Mouse (Mus musculus) kidney, adult 9 months (tissue): ENCODE results near the gene Sgsm1.

Experiments used
- DNase-seq: peaks from one replicate; pipeline ENCODE4 v3.0.0; 2022

The Sgsm1 gene

DNA sequence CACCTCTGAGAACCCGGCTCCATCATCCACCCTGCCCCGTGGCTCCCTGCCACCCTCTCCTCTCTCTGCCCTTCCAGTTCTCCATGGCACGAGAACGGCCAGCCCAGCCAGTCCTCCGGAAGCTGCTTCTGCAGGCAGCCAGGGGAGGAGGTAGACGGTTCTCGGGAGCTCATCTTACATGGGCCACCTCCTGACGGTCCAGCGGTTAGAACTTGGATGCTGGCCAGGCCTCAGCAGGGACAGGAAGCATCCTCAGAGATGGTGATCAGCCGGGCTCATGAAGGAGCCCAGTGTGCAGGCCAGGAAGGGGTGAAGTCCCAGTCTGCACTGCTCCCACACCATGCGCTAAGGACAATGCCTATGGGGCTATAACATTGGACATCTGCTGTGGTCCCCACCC is 96.1 kb downstream of the Sgsm1 start:
- peak; percentile 71 for DNase-seq

DNA sequence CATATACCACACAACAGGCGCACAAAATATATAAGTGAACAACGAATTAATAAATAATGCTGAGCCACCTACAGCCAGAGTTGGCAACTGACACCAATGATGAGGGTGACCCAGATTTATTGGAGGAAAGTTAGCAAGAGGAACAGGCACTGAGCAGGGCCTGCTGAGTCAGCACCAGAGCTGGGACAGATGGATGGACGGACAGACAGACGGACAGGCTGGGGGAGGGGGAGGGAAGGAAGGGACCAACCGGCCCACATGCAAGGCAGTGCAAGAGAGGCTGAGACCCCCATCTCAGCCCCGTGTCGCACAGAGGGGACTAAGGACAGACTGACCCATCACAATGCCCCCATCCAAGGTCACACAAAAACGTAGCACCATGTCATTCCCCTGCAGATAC is 96.5 kb downstream of the Sgsm1 start:
- no peak for DNase-seq

DNA sequence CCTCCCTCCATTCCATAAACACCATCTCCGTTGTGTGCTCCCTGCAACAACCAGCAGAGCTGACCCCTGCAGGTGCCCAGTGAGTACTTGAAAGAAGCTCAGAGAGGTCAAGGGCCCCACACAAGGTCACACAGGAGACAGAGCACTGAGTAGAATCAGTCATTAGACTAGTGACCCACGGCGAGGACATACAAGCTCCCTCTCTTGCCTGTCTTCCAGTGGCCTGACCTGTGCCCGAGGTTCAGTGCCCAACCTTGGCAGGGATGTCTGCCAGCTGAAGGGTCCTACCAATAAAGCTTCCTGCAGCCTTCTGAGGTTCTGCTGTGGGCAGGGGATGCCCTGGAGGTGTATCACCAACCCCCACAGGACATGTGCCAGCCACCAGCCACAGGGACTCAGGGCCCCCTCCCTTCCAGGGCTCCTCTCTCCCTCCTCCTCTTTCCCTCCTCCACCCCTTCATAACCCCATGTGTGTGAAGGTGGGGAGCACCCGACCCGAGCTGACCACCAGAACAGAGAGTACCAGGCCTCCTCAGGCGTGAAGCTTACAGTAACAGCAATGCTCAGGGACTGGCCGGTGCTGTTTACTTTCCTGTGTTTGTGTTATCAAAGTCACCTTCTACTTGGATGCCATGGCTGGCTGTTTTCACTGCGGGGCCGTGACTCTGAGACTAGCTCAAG is 98.3 kb downstream of the Sgsm1 start:
- DNase-seq: peak; percentile 66

DNA sequence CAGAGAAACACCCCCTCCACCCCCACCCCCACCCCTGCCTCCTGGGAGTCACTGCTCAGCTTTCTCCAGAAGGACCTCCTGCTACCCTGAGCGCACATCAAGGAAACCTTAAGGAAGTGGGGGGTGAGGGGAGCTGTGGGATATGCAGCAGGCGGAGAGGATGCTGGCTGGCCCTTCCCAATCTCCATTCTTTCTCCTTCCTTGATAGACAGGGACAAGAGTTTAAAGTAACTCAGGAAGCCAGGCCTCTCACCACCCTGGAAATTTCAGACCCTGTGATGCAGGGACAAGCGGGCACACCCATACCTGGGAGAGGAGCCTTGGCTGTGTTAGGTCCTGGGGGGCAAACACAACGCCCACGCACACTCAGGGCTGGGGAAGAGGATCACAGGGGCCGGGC is 100.3 kb downstream of the Sgsm1 start:
- peak; percentile 57 for DNase-seq

DNA sequence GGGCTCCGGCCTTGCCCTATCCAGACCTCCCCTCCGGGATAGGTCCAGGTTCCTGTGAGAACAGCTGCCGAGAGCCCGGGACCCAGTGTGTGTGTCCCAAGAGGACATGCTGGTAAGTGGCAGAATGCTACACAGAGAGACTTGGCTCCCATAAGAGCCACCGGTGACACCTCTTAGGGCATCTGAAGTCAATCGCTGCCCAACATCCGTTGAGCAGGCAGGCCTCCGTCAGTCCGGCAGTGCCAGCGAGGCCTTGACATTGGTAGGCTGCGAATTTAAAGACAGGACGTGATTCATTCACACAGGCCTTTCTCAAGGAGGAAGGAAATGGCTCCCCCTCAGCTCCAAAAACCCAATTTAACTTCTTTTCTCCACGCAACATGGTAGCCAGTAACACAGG is 100.7 kb downstream of the Sgsm1 start:
- peak; percentile 58 for DNase-seq

DNA sequence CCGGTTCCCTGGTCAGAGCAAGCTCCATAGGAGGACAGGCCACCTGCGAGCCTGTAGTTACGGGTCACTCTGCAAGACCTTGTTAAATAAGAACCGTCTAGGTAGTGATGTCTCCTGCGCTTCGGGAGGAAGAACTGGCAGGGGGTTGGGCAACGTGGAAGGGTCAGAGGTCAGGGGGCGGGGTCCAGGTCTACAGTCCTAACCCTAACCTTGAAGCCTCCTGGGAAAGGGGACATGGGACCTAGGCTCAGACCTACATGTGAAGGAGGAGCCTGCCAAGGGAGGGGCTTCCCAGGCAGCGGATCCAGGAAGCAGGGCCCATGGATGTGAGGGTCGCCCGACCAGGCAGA is 101.2 kb downstream of the Sgsm1 start:
- no peak for DNase-seq

DNA sequence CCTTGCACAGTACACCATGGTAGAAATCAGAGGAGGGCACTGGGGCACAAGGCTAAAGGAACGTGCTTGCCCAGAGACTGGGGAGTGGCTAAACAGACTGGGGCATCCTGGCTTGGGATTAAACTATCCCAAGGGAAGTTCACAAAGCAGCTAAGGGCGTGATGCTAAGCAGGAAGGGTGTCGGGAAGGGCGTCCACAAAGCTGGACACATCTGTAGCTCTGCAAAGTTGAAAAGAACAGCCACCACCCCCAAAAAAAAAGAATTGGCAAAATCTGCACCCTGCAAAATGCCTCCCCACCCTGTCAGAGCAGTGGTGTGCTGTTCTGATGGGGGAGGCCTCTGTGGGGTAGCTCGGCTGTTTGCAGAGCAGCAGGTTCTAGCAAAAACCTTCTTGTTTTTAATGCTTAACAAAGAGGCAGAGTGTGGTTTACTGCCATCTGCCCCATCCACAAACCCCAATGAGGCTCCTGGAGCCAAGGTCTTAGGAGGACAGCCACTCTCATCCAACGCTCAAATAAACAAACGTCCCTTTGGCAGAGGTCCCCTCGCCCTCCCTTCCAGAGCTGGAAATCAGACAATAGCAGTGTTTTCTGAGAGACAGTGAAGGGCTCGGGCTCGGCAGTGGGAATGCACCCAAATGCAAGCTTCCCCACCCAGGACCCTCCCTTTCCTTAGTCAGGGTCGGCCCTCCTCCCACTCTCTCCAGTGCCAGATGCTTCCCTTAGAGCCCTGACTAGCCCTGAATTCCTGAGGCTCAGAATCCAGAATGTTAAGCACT is 101.8 kb downstream of the Sgsm1 start:
- DNase-seq: peak; percentile 57

DNA sequence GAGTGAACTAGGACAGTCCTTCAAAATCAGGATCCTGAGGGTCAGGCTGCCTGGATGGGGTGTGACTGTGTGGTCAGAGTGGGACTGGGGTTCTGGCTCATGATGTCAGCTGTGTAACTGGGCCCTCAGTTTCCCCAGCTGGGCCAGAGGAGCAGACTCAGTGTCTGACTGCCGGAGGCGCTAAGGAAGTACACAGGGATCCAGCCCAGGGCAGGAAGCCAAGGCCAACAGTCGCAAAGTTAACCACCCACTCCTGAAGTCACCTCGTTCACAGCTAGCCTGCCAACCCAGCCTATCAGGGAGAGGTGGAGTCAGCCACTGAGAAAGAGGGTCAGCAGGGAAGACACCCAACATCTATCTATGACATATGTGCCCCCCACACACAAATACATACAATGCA is 102.5 kb downstream of the Sgsm1 start:
- DNase-seq: peak; percentile 69

DNA sequence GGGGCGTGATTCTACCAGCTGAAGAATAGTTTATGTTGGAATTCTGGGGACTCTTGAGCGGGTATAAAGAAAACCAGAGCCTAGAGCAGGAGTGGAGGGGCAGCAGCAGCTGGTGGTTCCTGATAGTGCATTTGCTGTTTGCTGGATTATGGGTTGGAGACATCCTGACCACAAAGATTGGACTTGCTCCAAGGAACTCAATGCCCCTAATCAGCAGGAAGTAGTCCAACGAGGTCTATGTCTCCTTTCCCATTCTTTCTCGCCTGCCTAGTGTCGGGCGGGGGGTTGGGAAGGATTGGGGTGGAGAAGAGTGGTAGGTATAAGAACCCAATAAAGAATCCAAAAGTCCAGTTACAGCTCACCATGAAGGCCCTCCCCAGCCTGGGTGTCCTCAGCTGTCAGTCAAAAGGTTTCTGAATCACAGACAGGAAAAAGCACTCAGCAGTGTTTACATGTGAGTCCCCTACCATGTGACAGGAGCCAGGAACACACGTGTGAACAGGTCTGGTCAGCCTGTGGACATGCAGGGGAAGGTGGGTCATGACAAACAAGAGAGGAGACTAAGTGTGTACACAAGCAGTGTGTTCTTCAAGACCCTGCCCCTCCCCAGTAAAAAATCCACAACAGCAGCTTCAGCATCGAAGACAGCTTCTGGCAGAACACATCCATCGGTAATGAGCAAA is 103.8 kb downstream of the Sgsm1 start:
- DNase-seq: no peak

DNA sequence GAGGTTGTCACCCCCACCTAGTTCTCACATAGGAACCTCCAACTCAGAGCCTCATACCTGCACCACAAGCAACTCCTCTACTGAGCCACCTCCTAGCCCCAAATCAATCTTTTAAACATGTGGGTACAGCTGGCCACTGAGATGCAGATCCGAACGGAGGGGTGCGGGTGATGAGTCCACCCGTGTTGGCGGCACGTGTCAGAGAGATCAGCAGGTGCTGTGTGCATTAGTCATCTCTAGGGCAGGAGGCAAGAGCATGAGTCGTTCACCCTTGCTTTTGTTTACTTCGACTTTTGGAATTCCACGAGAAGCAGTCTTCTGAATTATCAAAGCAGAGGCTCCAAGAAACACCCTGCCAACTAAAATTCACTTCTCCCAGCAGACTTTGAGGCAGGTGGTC is 106.4 kb downstream of the Sgsm1 start:
- no peak for DNase-seq

DNA sequence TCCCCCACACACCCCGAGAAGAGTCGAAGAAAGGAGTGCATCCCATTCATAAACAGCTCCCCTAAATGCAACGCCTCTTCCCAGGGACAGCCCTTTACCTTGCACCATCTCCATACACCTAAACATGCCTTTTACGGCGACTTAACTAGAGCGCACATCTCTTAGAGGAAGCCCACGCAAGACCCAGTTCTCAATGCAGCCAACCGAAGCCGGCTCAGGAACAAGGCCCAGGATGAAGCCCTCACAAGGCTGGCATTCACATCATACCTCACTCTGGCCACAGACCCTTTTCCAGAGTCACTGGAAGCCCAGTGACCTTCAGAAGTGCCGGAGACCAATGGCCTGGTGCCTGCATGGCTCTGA is 110.8 kb downstream of the Sgsm1 start:
- DNase-seq: no peak

DNA sequence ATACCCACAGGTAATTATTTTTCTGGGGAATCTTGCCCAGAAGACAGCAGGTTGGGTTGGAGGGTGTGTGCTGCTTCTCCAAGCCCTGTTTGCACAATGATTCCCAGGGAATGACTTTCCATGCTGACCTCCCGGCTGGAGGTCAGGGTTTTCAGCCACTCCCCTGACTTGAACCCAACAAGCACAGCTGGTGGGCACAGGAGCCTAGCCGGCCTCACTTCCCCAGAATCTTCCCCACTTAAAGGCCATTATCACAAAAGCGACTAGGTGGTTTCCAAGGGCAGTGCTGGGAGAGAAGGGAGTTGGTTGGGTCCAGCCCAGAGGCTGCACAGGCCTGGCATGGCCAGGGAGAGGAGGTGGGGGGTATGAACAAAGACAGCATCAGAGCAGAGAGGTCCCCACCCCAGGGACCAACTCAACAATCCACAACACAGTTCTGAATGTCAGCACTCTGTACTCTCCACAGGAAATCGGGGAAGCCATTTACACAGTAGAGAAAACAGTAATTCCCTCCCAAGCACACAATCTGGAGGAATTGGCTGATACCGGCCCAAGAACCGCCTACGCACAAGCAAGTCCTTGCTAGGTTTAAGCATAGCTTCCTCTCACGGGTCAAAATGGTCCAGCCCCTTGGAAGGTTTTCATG is 111.3 kb downstream of the Sgsm1 start:
- no peak for DNase-seq

DNA sequence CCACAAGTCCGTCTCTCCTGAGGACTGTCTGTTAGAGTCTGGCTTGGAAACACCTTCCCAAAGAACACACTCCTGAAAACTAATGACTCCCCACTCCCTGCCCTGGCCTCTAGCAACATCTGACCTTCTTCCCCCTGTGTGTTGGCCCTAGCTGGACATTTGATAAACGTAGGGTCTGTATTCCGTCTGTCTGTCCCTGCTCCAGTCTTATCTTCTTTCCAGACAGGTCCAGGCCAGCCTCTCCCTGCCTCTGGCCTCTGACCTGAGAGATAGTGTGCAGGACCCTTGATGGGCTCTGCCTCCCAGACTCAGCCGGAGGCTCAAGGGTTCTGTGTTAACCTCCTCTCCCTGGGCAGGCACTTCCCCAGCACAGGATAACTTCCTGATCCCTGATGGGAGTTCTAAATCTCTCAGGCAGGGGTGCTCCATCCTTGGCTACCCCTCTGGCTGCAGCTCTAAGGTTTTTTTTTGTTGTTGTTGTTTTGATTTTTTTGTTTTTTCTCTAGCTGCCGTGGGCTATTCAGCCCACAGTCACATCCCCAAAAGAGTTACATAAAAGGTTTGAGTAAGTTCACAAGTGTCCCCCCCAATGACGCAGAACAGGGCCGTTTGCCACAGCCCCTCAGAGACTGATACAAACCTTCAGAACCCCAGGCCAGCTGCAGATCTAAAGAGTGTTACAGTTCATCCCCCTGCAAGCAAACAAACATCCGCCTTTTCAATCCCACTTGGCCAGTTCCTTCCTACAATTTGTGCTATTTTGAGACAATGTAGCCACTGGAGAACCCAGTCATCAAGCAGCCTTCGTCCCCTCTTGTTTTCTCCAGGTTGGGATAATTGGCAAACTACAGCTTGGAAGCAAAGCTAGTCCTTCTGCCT is 113.4 kb downstream of the Sgsm1 start:
- DNase-seq: no peak

DNA sequence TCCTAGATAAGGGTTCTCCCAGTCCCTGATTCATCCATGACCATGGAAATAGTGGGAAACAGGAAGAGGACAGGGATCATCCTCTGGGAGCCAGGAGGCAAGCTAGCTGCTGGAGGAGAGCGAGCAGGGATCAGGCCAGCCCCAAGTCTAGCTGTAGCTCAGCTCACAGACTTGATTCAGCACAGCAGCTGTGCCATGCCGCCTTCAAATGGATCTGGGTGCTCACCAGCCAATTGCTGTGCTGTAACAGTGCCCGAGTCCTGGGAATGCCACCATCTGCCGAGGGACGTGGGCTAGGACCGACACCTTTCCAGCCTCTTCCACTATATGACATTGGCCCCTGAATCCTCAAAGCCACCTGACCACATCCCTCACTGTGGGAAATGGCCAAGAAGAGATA is 114.7 kb downstream of the Sgsm1 start:
- DNase-seq: no peak

DNA sequence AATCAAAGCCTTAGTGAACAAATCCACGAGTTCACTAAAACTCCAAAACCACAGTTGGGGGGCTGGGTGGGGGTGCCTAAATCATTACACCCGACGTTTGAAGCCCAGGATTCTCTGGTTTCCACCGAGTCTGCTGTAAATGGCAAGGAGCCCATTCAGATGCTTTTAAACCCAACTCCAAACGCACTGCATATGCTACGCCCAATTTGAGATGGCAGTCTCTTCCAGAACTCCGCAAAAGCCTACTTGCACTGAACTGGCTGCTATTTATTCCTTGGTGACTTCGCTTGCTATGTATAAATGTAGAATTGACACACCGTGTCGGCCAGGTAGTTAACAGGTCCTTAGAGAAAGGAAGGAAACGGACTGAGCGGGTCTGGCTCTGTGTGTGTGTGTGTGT is 115.1 kb downstream of the Sgsm1 start:
- DNase-seq: no peak

DNA sequence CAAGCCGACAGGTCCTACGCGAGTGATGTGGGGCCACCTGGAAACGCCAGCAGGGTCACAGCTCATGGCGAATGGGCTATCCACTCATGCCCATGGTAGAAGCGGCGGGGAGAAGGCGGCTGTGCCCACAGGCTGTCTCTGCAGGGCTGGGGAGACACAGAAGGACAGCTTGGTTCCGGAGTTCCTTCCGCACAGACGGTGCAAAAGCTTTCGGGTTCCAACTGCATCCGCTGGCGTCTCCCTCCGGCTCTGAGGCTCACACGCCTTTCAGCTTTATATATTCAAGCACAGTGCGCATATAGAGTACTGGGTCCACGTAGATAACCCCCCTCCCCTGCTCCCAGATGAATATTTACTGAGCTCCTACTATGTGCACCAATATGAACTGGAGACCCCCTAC is 116.8 kb downstream of the Sgsm1 start:
- DNase-seq: no peak
